Mouse (Mus musculus) embryonic facial prominence, embryonic 14.5 days (tissue): Measurements from ENCODE around the gene Mrpl43. TPM values are rescaled to one million over a fixed set of nuclear protein-coding genes. Genes with fewer than 3 reads are reported as not detected.

Source experiments
- ATAC-seq: fragments of 200-750 bp; cut with Nextera tagmentation; 2 replicates; pipeline ENCODE4 v1.8.0; 2017; ENCODE audit warnings: low read depth, moderate number of reproducible peaks, moderate TSS enrichment
- DNase-seq: peaks from one replicate; pipeline ENCODE4 v3.0.0-alpha.2; 2015; ENCODE audit warnings: low spot score
- H3K27ac ChIP-seq: fragments of 300-500 bp; sonication (generic); replicated peaks from 2 replicates; pipeline ENCODE4 v1.5.1; 2014; ENCODE audit warnings: low read depth, mild to moderate bottlenecking, low read length, moderate library complexity
- H3K27me3 ChIP-seq: fragments of 300-500 bp; sonication (generic); replicated peaks from 2 replicates; pipeline ENCODE4 v1.6.1; 2014; ENCODE audit warnings: low read length; ENCODE audit not compliant: control insufficient read depth, insufficient read depth
- H3K36me3 ChIP-seq: fragments of 300-500 bp; sonication (generic); 2 replicates; pipeline ENCODE4 v1.6.1; 2014; ENCODE audit warnings: low read length, mixed read lengths; ENCODE audit not compliant: control insufficient read depth, insufficient read depth
- H3K4me1 ChIP-seq: fragments of 300-500 bp; sonication (generic); 2 replicates; pipeline ENCODE4 v1.6.1; 2014; ENCODE audit warnings: antibody characterized with exemption, low read length; ENCODE audit not compliant: control insufficient read depth, insufficient read depth
- H3K4me2 ChIP-seq: fragments of 300-500 bp; sonication (generic); 2 replicates; pipeline ENCODE4 v1.6.1; 2014; ENCODE audit warnings: low read depth, mild to moderate bottlenecking, low read length, moderate library complexity, mixed read lengths
- H3K4me3 ChIP-seq: fragments of 300-500 bp; sonication (generic); 2 replicates; pipeline ENCODE4 v1.5.1; 2014; ENCODE audit warnings: low read depth, mild to moderate bottlenecking, low read length
- H3K9ac ChIP-seq: fragments of 300-500 bp; sonication (generic); 2 replicates; pipeline ENCODE4 v1.6.1; 2014; ENCODE audit warnings: low read depth, mild to moderate bottlenecking, low read length, moderate library complexity, mixed read lengths
- H3K9me3 ChIP-seq: fragments of 300-500 bp; sonication (generic); 2 replicates; pipeline ENCODE4 v1.6.1; 2016; ENCODE audit warnings: low read length; ENCODE audit not compliant: control insufficient read depth
- WGBS: fragments of 180-500 bp; shearing (Covaris S2); extraction: QIAGEN DNeasy Blood & Tissue Kit; methylation state at CpG from one replicate; pipeline ENCODE4 v1.1.7; 2014; 5-methylcytosine and 5-hydroxymethylcytosine counted together
- polyA plus RNA-seq: library from polyadenylated mRNA; unstranded; fragments of >200 nt; fragmentation: Nextera tagmentation; extraction: Ambion mirVana; gene quantifications from 2 replicates; pipeline ENCODE4 v1.2.1, GENCODE M21; 2014

The Mrpl43 gene
- polyA plus RNA-seq, 1 experiment from 2014 or later, result 49.2 TPM

DNA sequence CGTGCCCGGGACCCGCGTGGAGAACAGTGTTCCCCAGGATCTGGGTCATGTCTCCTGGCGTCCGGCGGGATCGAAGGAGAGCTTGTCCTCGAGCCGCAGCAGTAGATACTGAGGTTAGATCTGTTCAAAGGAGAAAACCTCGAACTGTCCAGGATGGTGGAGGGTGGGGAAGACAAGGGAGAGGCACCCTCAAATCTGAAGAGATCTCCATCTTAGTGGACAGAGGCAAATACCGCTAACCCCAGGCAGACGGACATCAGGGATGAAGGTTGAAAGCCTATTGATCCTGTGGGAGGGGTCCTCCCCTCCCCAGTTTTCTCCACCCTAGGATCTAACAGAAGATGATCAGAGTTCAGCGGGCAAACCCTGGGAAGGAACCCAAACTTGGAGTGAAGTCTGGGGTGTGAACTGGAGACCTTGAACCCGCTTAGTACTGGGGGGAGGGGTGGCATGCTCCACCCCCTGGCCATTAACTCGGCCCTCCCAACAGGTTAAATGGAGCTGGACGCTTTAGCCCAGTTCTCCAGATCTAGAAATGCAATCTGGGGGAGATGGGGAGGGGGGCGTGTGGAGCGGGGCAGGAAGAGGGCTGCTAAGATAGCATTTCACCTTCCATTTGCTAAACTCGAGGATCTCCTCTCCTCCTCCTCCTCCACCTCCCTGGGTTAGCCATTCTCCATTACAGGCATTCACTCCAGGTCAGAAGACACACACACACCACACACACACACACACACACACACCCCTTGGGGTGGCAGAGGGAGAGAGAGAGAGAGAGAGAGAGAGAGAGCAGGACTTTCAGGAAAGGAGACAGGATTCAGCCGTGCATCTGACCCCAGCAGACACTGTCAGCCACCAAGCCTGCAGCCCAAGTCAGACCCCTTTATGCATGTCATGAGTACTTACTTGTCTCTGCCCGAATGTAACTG lies 16.4 kb downstream of the Mrpl43 start:
- DNase-seq, result no peak

DNA sequence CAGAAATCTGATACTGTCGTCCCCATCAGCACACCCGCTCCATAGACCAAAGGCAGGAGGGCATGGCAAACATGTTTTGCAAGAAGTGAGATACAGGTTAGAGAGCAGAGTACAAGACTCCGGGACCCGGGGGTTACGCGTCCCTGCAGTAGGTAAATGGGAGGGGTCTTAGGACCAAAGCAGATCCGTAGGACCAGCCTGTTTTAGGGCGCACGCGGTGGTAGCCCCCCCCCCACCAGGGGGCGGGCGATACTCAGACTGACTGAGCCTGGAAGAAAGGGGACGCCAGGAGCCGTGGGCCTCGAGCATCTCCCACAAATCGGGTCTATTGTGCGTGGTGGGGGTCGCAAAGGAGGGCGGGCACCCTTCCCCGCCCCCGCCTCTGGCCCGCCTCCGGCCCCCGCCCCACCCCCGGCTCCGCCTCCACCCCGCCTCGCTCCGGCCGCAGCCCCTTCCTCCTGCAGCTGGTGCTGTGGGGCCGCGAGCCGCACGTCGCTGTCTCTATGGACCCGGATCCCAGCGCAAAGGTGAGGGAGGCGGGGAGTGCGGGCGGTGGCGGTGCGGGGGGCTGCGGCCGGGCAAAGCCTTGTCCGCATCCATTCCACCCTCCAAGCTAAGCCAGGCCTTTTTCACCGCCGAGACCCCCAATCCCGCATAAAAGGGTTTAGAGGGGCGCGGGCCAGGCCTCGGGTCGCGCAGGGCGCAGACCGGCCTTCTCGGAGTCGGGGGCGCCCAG lies 17.2 kb downstream of the Mrpl43 start, which contains the start of gene Sema4g:
Sema4g (plus strand) TSS at position 271 of the 736 bp plus-strand sequence.
- ATAC-seq, result peak; percentile 83

More for the DNA sequence above, 16.4 kb downstream of the Mrpl43 start:
- peak overlapping the region; percentile 83 for H3K9ac ChIP-seq
- peaks cover 6% of the 10 kb centered on the region; the same call in 1 of the 2 replicates for H3K36me3 ChIP-seq
- H3K27me3 ChIP-seq, result no peaks in the 10 kb centered on the region
- peaks cover 14% of the 10 kb centered on the region for H3K4me1 ChIP-seq
- H3K4me3 ChIP-seq, result peak overlapping the region; percentile 75
- no peaks in the 10 kb centered on the region for H3K9me3 ChIP-seq
- ATAC-seq, result peak; percentile 2; the same call in 1 of the 2 replicates
- H3K4me2 ChIP-seq, result peak overlapping the region; percentile 99
- H3K27ac ChIP-seq, result 0 out of 2 replicates have a peak overlapping the region, but pooled peaks have one; percentile 44
- WGBS, result 4% methylated on average over 20 of the region's 22 CpGs

DNA sequence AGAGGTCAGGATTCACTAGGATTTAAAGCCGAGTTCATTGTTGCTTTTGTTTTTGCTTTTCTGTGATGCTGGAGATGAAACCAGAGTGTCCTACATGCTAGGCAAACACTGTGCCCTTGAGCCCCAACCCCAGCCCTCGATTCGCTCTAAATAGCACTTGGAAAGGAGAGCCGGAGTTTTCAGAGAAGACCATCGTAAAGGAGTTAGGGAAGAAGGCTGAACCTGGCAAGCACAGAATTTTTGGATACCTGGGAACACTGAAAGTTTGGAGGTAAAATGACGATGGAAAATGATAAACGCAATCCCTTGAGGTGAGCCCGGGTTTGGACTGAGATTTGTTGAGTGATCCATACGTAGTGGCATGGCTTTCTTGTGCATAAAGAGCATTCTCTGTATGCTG lies 17.9 kb downstream of the Mrpl43 start:
- DNase-seq (no peak), ATAC-seq (no peak)
- Histone ChIP-seq H3K27me3 (no peaks in the 10 kb centered on the region), H3K27ac (no peak overlapping the region), H3K4me2 (peak overlapping the region; percentile 99), H3K9me3 (no peaks in the 10 kb centered on the region), H3K4me3 (peak overlapping the region; percentile 75), H3K36me3 (peaks cover 9% of the 10 kb centered on the region; the same call in 1 of the 2 replicates), H3K9ac (peak overlapping the region; percentile 83), H3K4me1 (peaks cover 14% of the 10 kb centered on the region)
- WGBS, result 31% methylated on average over 9 of the region's 9 CpGs

More for the DNA sequence above, 17.2 kb downstream of the Mrpl43 start, which contains the start of gene Sema4g:
- Histone ChIP-seq H3K27me3 (no peaks in the 10 kb centered on the region), H3K9ac (peak within 1 kb of the TSS; percentile 83), H3K36me3 (peaks cover 6% of the 10 kb centered on the region; the same call in 1 of the 2 replicates), H3K27ac (peak within 1 kb of the TSS; percentile 44; the same call in 1 of the 2 replicates), H3K4me1 (peaks cover 14% of the 10 kb centered on the region), H3K4me3 (peak within 1 kb of the TSS; percentile 75), H3K4me2 (peak within 1 kb of the TSS; percentile 99), H3K9me3 (no peaks in the 10 kb centered on the region)
- WGBS, result under 1% methylated on average over 23 of the region's 58 CpGs
- DNase-seq, result peak; percentile 59

DNA sequence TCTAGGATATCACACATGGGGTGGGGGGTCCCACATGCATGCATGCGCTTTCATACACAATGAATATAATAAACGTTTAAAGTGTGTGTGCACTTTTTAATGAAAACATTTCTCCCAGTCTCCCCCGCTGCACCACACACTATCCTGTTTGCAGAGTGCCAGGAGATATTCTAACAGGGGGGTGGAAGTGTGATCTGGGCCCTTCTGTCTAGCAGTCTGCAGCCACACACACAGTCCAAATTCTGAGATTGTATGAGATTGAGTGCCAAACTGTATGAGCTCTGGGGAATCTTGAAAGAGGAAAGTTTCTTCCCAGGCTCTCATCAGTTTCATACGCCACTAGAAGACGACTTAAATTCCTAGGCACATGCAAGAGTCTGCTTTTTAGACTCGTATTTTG lies 18.4 kb downstream of the Mrpl43 start:
- H3K4me3 ChIP-seq, result no peak overlapping the region
- no peak for DNase-seq
- no peaks in the 10 kb centered on the region for H3K27me3 ChIP-seq
- no peak overlapping the region for H3K4me2 ChIP-seq
- H3K27ac ChIP-seq, result no peak overlapping the region
- no peaks in the 10 kb centered on the region for H3K9me3 ChIP-seq
- ATAC-seq, result no peak
- peaks cover 5% of the 10 kb centered on the region; the same call in 1 of the 2 replicates for H3K36me3 ChIP-seq
- H3K4me1 ChIP-seq, result peaks cover 14% of the 10 kb centered on the region
- WGBS, result 52% methylated on average over 6 of the region's 6 CpGs
- no peak overlapping the region for H3K9ac ChIP-seq

DNA sequence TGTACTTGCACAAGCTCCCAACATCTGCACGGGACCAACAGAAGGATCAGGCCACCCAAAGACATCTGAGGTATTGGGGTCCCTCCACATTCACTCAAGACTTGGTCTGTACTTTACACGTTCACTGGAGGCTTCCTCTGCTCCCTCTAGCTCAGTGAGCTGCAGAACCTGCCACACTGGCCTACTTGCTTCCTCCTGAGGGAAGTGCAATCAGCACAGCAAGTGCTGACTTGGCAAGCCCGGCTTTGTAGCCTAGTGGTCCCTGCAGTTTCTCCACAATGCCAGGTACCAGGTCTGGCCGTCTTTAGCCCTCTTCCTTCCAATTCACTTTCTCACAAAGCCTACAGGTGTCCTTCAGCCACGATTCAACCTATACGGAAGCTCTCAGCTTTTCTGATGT lies 19.2 kb downstream of the Mrpl43 start:
- no peak overlapping the region for H3K27ac ChIP-seq
- H3K9ac ChIP-seq, result no peak overlapping the region
- H3K4me3 ChIP-seq, result no peak overlapping the region
- no peak for DNase-seq
- no peaks in the 10 kb centered on the region for H3K9me3 ChIP-seq
- H3K36me3 ChIP-seq, result peaks cover 6% of the 10 kb centered on the region
- no peaks in the 10 kb centered on the region for H3K27me3 ChIP-seq
- no peak for ATAC-seq
- H3K4me2 ChIP-seq, result no peak overlapping the region
- WGBS, result 62% methylated on average over 6 of the region's 6 CpGs
- H3K4me1 ChIP-seq, result peaks cover 14% of the 10 kb centered on the region

DNA sequence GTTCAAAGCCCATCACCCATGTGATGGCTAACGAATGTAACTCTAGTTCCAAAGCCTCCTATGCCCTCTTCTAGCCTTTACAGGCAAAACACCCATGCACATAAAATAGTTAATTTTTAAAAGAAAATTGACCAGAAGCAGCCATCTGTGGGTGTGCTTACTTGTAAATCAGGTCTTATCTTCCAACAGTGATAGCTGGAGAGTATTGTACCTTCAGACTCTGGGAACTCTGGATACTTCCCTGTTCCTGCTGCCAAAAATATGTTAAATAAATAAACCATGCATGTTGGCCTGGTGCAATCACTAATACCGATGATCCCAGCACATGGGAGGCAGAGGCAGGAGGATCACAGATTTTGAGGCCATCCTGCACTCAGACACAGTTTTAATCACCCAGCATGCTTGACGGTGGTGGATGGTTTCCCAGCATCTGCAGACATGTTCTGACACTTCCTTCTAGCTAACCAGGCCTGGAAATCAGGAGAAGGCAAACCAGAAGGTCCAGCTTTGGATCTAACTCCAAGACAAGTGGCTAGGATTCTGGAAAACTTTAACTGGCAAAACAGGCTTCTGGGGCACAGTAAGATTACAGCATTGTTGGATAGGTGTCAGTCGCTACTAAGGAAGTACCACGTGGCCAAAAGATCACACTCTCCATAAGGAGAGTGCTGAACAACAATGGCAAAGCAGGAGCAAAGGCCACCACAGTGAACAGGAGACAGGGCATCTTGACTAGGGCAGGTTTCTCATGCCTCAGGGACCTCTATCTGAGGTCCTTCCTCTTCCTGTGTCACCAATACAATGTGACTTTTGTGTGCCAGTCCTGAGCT lies 20.9 kb downstream of the Mrpl43 start:
- H3K4me1 ChIP-seq, result peaks cover 14% of the 10 kb centered on the region
- no peak overlapping the region for H3K9ac ChIP-seq
- DNase-seq (no peak), ATAC-seq (no peak)
- no peak overlapping the region for H3K27ac ChIP-seq
- WGBS, result 51% methylated on average over 5 of the region's 5 CpGs
- H3K27me3 ChIP-seq, result no peaks in the 10 kb centered on the region
- no peak overlapping the region for H3K4me2 ChIP-seq
- no peaks in the 10 kb centered on the region for H3K9me3 ChIP-seq
- H3K36me3 ChIP-seq, result peaks cover 20% of the 10 kb centered on the region
- H3K4me3 ChIP-seq, result no peak overlapping the region

DNA sequence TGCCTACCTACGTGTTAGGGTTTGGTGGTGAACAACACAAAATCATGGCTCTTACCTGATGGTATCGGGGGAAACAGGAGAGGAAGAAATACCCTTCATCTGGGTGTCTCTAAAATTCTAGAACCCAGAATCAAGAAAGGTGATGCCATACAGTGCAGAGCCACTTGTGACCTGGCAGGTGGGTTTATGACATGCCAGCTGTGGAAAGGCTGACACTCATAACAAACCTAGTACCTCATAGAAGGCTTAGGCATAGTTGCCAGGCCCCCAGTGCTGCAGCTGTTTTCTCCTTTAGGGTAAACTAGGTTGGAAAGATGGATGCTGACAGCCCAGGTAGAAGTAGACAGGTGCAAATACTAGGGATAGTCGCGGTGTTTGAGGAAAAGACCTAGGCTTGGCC lies 21.8 kb downstream of the Mrpl43 start:
- 89% methylated on average over 4 of the region's 4 CpGs for WGBS
- Histone ChIP-seq H3K9me3 (no peaks in the 10 kb centered on the region), H3K36me3 (peaks cover 29% of the 10 kb centered on the region), H3K4me3 (no peak overlapping the region), H3K4me1 (peaks cover 6% of the 10 kb centered on the region), H3K27me3 (no peaks in the 10 kb centered on the region), H3K4me2 (no peak overlapping the region), H3K27ac (no peak overlapping the region), H3K9ac (no peak overlapping the region)
- ATAC-seq (no peak), DNase-seq (no peak)

DNA sequence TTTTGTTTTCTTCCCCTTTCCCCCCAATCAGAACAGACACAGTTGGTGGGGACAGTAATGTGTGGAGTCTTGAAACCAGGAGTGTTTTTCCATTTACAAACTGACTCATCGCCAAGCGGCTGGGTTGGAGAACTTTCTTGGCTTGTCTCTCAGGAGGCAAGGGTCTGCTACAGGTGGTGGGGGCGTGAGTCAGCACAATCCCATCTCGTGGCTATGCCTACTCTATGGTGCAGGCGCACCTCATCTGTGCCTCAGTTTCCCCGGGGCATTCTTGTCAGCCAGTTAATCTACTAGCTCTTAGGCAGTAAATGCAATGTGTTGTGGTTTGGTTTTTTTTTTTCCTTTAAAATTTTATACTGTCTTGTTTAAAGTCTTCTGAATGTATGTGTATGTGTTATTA lies 22.9 kb downstream of the Mrpl43 start:
- H3K9ac ChIP-seq, result no peak overlapping the region
- H3K9me3 ChIP-seq, result no peaks in the 10 kb centered on the region
- H3K4me3 ChIP-seq, result no peak overlapping the region
- H3K27me3 ChIP-seq, result no peaks in the 10 kb centered on the region
- no peak for ATAC-seq
- WGBS, result 88% methylated on average over 6 of the region's 6 CpGs
- DNase-seq, result no peak
- peaks cover 2% of the 10 kb centered on the region; the same call in 1 of the 2 replicates for H3K4me1 ChIP-seq
- peaks cover 40% of the 10 kb centered on the region for H3K36me3 ChIP-seq
- H3K27ac ChIP-seq, result no peak overlapping the region
- no peak overlapping the region for H3K4me2 ChIP-seq
